Mouse (Mus musculus) cerebellum, adult 11 months (tissue): ENCODE data around the gene Ntn5.
A peak's percentile ranks its signal among the peaks of the same experiment; 100 is the strongest.
"Not testable (repeated sequence)": the region's sequence is repeated elsewhere in the genome, so short reads cannot be mapped to it uniquely, and the experiment has no call there.

Experiments
- DNase-seq: peaks from one replicate; pipeline ENCODE4 v3.0.0; 2022

The Ntn5 gene

GRCm38 (mm10) chr7:45660746-45661478, 22.9 kb upstream of the Ntn5 start:
- DNase-seq, result no peak

- DNase-seq, result not testable (repeated sequence)
Measured at GRCm38 (mm10) chr7:45661702-45662101, 22.1 kb upstream of the Ntn5 start.

GRCm38 (mm10) chr7:45665303-45666138, 18.3 kb upstream of the Ntn5 start:
- DNase-seq, result no peak

GRCm38 (mm10) chr7:45666161-45666560, 17.7 kb upstream of the Ntn5 start, which contains the start of gene Fut2:
Gene Fut2 (minus strand): TSS chr7:45666394.
- no peak for DNase-seq

GRCm38 (mm10) chr7:45667761-45668160, 16.1 kb upstream of the Ntn5 start:
- no peak for DNase-seq

- DNase-seq, result no peak
Measured at GRCm38 (mm10) chr7:45668921-45669320, 14.9 kb upstream of the Ntn5 start.

- DNase-seq, result no peak
Measured at GRCm38 (mm10) chr7:45677627-45678295, 6.1 kb upstream of the Ntn5 start.

- DNase-seq, result no peak
Measured at GRCm38 (mm10) chr7:45678513-45678912, 5.3 kb upstream of the Ntn5 start.

GRCm38 (mm10) chr7:45679966-45680621, 3.7 kb upstream of the Ntn5 start:
- DNase-seq, result no peak

GRCm38 (mm10) chr7:45681046-45681736, 2.6 kb upstream of the Ntn5 start:
- DNase-seq, result no peak

- DNase-seq, result peak; percentile 85
Measured at GRCm38 (mm10) chr7:45682144-45683126, 1.4 kb upstream of the Ntn5 start.

- no peak for DNase-seq
Measured at GRCm38 (mm10) chr7:45685811-45686210, 2.0 kb downstream of the Ntn5 start.

GRCm38 (mm10) chr7:45686841-45687240, 3.0 kb downstream of the Ntn5 start:
- no peak for DNase-seq

- DNase-seq, result no peak
Measured at GRCm38 (mm10) chr7:45689099-45689498, 5.3 kb downstream of the Ntn5 start.

- DNase-seq, result no peak
Measured at GRCm38 (mm10) chr7:45689800-45690199, 6.0 kb downstream of the Ntn5 start.

GRCm38 (mm10) chr7:45692364-45692763, 8.5 kb downstream of the Ntn5 start:
- DNase-seq, result no peak

GRCm38 (mm10) chr7:45693921-45694591, 10.2 kb downstream of the Ntn5 start, which contains the start of gene Sec1:
Gene Sec1 (minus strand): TSS chr7:45694402.
- DNase-seq, result no peak

- DNase-seq, result no peak
Measured at GRCm38 (mm10) chr7:45695098-45695497, 11.3 kb downstream of the Ntn5 start.

- no peak for DNase-seq
Measured at GRCm38 (mm10) chr7:45697894-45698293, 14.1 kb downstream of the Ntn5 start.

GRCm38 (mm10) chr7:45699523-45700141, 15.8 kb downstream of the Ntn5 start, which contains the start of gene Car11:
Gene Car11 (plus strand): TSS chr7:45699843.
- peak; percentile 59 for DNase-seq
